9 mouse cellular contexts compared by ENCODE assay signal in the genomic region with DNA sequence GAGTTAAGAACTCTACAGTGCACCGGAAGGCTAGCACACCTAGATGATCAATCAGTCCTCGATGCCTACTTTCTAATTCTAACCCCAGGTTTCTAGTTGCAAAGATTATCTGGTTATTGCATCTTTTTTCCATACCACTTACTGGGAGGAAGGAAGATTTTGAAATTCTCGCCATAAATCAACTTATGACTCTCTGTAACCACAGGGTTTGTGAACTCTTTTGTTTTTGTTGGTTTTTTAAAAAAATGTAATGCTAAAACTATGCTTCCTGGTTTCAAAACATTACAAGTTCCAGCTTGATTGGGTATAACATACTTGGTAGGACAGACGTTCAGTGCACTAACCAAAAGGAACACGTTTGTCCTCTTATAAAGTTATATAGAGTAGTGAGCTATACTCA. TPM values are rescaled to one million over a fixed set of nuclear protein-coding genes. Genes with fewer than 3 reads are reported as not detected.
A peak's percentile ranks its signal among the peaks of the same experiment; 100 is the strongest.
DNase-seq lines count a peak whose midpoint lies in the region; ATAC-seq and TF ChIP-seq lines count a peak whose summit lies in the region.
"Had no signal": no experiment of that assay in that cellular context is flagged by ENCODE, and none has a peak within 500 bp of the region (broad histone marks: within the 10 kb centered on the region; RNA-seq: fewer than 3 reads in every experiment).

No protein-coding gene starts in this region.

- WGBS in lung, embryonic 14.5 days: 44% methylated on average over 5 of the region's 5 CpGs
- WGBS in hindbrain, postnatal 0 days: 68% methylated on average over 5 of the region's 5 CpGs
- 66% methylated on average over 5 of the region's 5 CpGs for WGBS in midbrain, postnatal 0 days

- H3K4me1 ChIP-seq in lung, embryonic 14.5 days (ENCODE audit: insufficient read depth): no peaks in the 10 kb centered on the region; the same call in 1 of the 2 replicates
- H3K4me1 ChIP-seq in bone marrow macrophage, adult 2 months (ENCODE audit: control insufficient read depth, insufficient read depth, low read length): peaks cover 10% of the 10 kb centered on the region
- H3K4me1 ChIP-seq in hindbrain, postnatal 0 days (ENCODE audit: insufficient read depth, low read length): no peaks in the 10 kb centered on the region
- no peaks in the 10 kb centered on the region for H3K4me1 ChIP-seq in midbrain, postnatal 0 days (ENCODE audit: insufficient read depth, low read length)

- H3K4me2 ChIP-seq in lung, embryonic 14.5 days: peak overlapping the region; percentile 80
- H3K4me2 ChIP-seq in hindbrain, postnatal 0 days (ENCODE audit: low read depth, low read length): peak overlapping the region; percentile 100
- H3K4me2 ChIP-seq in midbrain, postnatal 0 days (ENCODE audit: low read depth, low read length, poor library complexity, severe bottlenecking): peak overlapping the region; percentile 100; the same call in 1 of the 2 replicates

- peak; percentile 6 for DNase-seq in lung, embryonic 14.5 days
- no peak for DNase-seq in lung, adult 18-20 months
- no peak for DNase-seq in hindbrain, postnatal 0 days (ENCODE audit: low spot score)
- no peak for DNase-seq in midbrain, postnatal 0 days (ENCODE audit: low spot score)
- no peak for DNase-seq in retina, postnatal 1 day
- no peak for DNase-seq in embryo, embryonic 9.5 days (ENCODE audit: extremely low spot score)
- DNase-seq: kidney, adult 18-20 months had no signal

- no peaks in the 10 kb centered on the region for H3K9me3 ChIP-seq in lung, embryonic 14.5 days (ENCODE audit: low read depth, low read length)
- no peaks in the 10 kb centered on the region for H3K9me3 ChIP-seq in hindbrain, postnatal 0 days (ENCODE audit: low read length)
- H3K9me3 ChIP-seq in midbrain, postnatal 0 days (ENCODE audit: low read length): no peaks in the 10 kb centered on the region

- H3K27me3 ChIP-seq in lung, embryonic 14.5 days (ENCODE audit: insufficient read depth, low read length): no peaks in the 10 kb centered on the region
- no peaks in the 10 kb centered on the region for H3K27me3 ChIP-seq in hindbrain, postnatal 0 days (ENCODE audit: insufficient read depth, low read length)
- peaks cover 10% of the 10 kb centered on the region for H3K27me3 ChIP-seq in midbrain, postnatal 0 days (ENCODE audit: insufficient read depth, low read length)

- peak overlapping the region; percentile 72 for H3K4me3 ChIP-seq in lung, embryonic 14.5 days (ENCODE audit: low read depth, low read length)
- peak overlapping the region; percentile 81; the same call in 1 of the 2 replicates for H3K4me3 ChIP-seq in bone marrow macrophage, adult 2 months (ENCODE audit: insufficient read depth, low read length)
- H3K4me3 ChIP-seq in hindbrain, postnatal 0 days (ENCODE audit: low read length): no peak overlapping the region; the same call in 1 of the 2 replicates
- H3K4me3 ChIP-seq in midbrain, postnatal 0 days (ENCODE audit: low read depth, low read length): no peak overlapping the region

- no peaks in the 10 kb centered on the region for H3K36me3 ChIP-seq in lung, embryonic 14.5 days (ENCODE audit: insufficient read depth)
- no peaks in the 10 kb centered on the region for H3K36me3 ChIP-seq in hindbrain, postnatal 0 days (ENCODE audit: insufficient read depth, low read length)
- no peaks in the 10 kb centered on the region for H3K36me3 ChIP-seq in midbrain, postnatal 0 days (ENCODE audit: insufficient read depth, low read length)

- H3K27ac ChIP-seq in lung, embryonic 14.5 days (ENCODE audit: low read depth): no peak overlapping the region
- no peak overlapping the region for H3K27ac ChIP-seq in bone marrow macrophage, adult 2 months (ENCODE audit: insufficient read depth, low read depth, low read length)
- no peak overlapping the region for H3K27ac ChIP-seq in hindbrain, postnatal 0 days
- no peak overlapping the region for H3K27ac ChIP-seq in midbrain, postnatal 0 days (ENCODE audit: low read depth, low read length)

- no peak overlapping the region; the same call in 1 of the 2 replicates for H3K9ac ChIP-seq in lung, embryonic 14.5 days
- no peak overlapping the region for H3K9ac ChIP-seq in hindbrain, postnatal 0 days (replicated peaks; ENCODE audit: low read length)
- no peak overlapping the region for H3K9ac ChIP-seq in midbrain, postnatal 0 days (replicated peaks; ENCODE audit: low read length, poor library complexity, severe bottlenecking)

- ATAC-seq in lung, embryonic 14.5 days (ENCODE audit: insufficient read depth): no peak
- ATAC-seq in hindbrain, postnatal 0 days: no peak
- no peak for ATAC-seq in midbrain, postnatal 0 days (ENCODE audit: low FRiP score)
- ATAC-seq in cerebellum, adult (ENCODE audit: insufficient number of reproducible peaks, low FRiP score, low TSS enrichment): no peak

- no peak for TF ChIP-seq POLR2A in bone marrow macrophage, adult 2 months (IDR thresholded peaks at IDR 0.05; ENCODE audit: borderline replicate concordance, low read depth, low read length)

- no peak for TF ChIP-seq CTCF in lung, embryonic 14.5 days (IDR thresholded peaks at IDR 0.05; ENCODE audit: low read depth)
- TF ChIP-seq CTCF in bone marrow macrophage, adult 2 months (IDR thresholded peaks at IDR 0.05; ENCODE audit: low read depth, low read length): no peak
- no peak for TF ChIP-seq CTCF in hindbrain, postnatal 0 days (IDR thresholded peaks at IDR 0.05; ENCODE audit: low read depth)
- TF ChIP-seq CTCF in midbrain, postnatal 0 days (IDR thresholded peaks at IDR 0.05): no peak

RNA-seq across cellular contexts. Expression of gene Cast, which starts 1.7 kb away (rescaled TPM):
- 28.0 and 35.4 TPM in 2 replicates for polyA plus RNA-seq in lung, embryonic 14.5 days (2014; fragmentation: Nextera tagmentation; extraction: Ambion mirVana)
- 110 and 133 TPM in 2 replicates for polyA plus RNA-seq in bone marrow macrophage, adult 2 months (2012; ENCODE audit: insufficient read depth, insufficient read length, missing spikeins)
- 2.9 and 4.2 TPM in 2 replicates for total RNA-seq in hindbrain, postnatal 0 days (2014; rRNA removed)
- polyA plus RNA-seq in hindbrain, postnatal 0 days (2015; fragmentation: Nextera tagmentation; extraction: Ambion mirVana): 7.5 and 7.7 TPM in 2 replicates
- 5.0 and 7.7 TPM in 2 replicates for total RNA-seq in midbrain, postnatal 0 days (2014; rRNA removed)
- 4.7 and 5.5 TPM in 2 replicates for polyA plus RNA-seq in midbrain, postnatal 0 days (2015; fragmentation: Nextera tagmentation; extraction: Ambion mirVana)

Comparison
In these comparisons a context has a peak if more than half of its experiments do, and no peak if none do; other contexts are left out.
1. H3K4me3 ChIP-seq: peak in lung, embryonic 14.5 days (single experiment) and bone marrow macrophage, adult 2 months (single experiment); none in hindbrain, postnatal 0 days (single experiment) and midbrain, postnatal 0 days (single experiment).
2. Peak in every context shown above with its lines, with median percentiles within 50 percentile points of each other: H3K4me2 ChIP-seq.